Mouse (Mus musculus): ENCODE measurements around the gene Fam118b. TPM values are rescaled to one million over a fixed set of nuclear protein-coding genes. Genes with fewer than 3 reads are reported as not detected.

Gene Fam118b
- 5.3 and 6.5 TPM in 2 replicates for polyA plus RNA-seq (2012; rRNA removed)

GRCm38 (mm10) chr9:35267146-35267975, at the start of gene Fam118b, which contains the start of gene Rpusd4:
TSS of gene Fam118b (minus strand) at chr9:35267805.
TSS of gene Rpusd4 (plus strand) at chr9:35267865.

GRCm38 (mm10) chr9:35210542-35211474, 56.8 kb downstream of the Fam118b start, which contains the start of gene Foxred1:
TSS of gene Foxred1 (minus strand) at chr9:35211055.

GRCm38 (mm10) chr9:35199772-35200471, 67.7 kb downstream of the Fam118b start, which contains the start of the genes Srpr and Tirap:
TSS of gene Srpr (plus strand) at chr9:35200175.
TSS of gene Tirap (minus strand) at chr9:35200291.

GRCm38 (mm10) chr9:35175251-35176123, 92.1 kb downstream of the Fam118b start, which contains the start of gene Dcps:
TSS of gene Dcps (minus strand) at chr9:35176061.

Other genes with a start within 250 kb of the Fam118b start
- gene St3gal4, start 148.5 kb downstream of the Fam118b start, polyA plus RNA-seq (2012; rRNA removed), result 5.5 and 5.7 TPM in 2 replicates
- 31.2 and 32.5 TPM in 2 replicates for gene Dcps, start 91.7 kb downstream of the Fam118b start, polyA plus RNA-seq (2012; rRNA removed)
- 49.8 and 53.1 TPM in 2 replicates for gene Srpr, start 67.6 kb downstream of the Fam118b start, polyA plus RNA-seq (2012; rRNA removed)
- gene Tirap, start 67.5 kb downstream of the Fam118b start, polyA plus RNA-seq (2012; rRNA removed), result 7.7 and 9.2 TPM in 2 replicates
- gene Foxred1, start 56.8 kb downstream of the Fam118b start, polyA plus RNA-seq (2012; rRNA removed), result 20.7 and 22.4 TPM in 2 replicates
- 8.1 and 8.9 TPM in 2 replicates for gene Rpusd4, start 60 bp upstream of the Fam118b start, polyA plus RNA-seq (2012; rRNA removed)
- 0.55 and 0.58 TPM in 2 replicates for gene Cdon, start 153.3 kb upstream of the Fam118b start, polyA plus RNA-seq (2012; rRNA removed)